Mouse (Mus musculus): ENCODE results near the gene Cacnb3.
"Not testable (repeated sequence)": the region's sequence is repeated elsewhere in the genome, so short reads cannot be mapped to it uniquely, and the experiment has no call there.

Gene Cacnb3

GRCm38 (mm10) chr15:98630540-98630939 lies at the start of gene Cacnb3:
Cacnb3 (plus strand) TSS chr15:98630840.
- no peak for DNase-seq (ENCODE audit: inconsistent ontology term)

GRCm38 (mm10) chr15:98582410-98582809 lies 48.2 kb upstream of the Cacnb3 start:
- DNase-seq (ENCODE audit: inconsistent ontology term) = no peak

DNA sequence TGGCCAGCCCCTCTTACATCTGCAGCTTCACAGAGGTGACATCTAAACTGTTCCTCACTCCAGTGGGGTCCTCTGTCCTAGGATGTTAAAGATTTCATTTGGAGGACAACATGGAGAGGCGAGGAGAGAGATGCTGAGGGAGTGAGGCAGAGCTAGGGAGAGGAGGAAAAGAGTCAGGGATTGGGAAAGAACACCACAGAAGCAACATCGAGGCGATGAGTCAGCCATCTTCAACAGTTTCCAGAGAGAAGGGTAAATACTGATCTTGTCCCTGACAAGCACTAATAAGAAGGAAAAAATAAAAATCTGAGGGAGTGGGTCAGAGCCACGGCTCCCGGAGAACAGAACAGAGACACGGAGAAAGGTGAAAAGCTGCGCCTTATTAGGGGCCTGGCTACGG lies 47.6 kb upstream of the Cacnb3 start:
- no peak for DNase-seq (ENCODE audit: inconsistent ontology term)

DNA sequence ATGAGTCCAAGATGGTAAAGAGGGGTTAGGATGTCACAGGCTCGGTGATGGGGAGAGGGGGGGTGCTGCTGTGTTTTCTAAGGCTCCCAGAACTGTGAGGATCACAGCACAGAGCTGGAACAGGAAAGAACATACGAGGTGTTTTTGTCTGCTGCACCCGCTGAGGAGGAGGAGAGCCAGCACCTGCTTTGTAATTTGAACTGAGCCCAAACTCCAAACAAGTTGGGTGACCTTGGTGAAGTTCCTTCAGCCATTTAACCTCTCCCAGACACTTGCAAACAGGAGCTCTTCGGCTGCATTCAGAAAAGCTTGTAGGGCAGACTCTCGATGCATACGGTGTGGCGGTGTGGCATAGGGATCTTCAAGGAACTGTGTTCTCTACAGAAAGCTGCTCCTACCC lies 45.2 kb upstream of the Cacnb3 start:
- no peak for DNase-seq (ENCODE audit: inconsistent ontology term)

DNA sequence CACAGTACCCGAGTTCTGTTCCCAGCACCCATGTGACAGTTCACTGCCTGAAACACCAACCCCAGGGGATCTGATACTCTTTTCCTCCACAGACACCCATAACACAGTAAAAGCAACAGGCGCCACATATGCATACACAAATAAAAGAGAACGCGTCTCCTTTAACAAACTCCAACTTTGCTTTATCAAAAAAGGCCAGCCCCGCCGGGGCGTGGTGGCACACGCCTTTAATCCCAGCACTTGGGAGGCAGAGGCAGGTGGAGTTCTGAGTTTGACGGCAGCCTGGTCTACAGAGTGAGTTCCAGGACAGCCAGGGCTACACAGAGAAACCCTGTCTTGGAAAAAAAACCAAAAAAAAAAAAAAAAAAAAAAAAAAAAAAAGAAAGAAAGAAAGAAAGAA lies 44.5 kb upstream of the Cacnb3 start:
- DNase-seq (ENCODE audit: inconsistent ontology term) = not testable (repeated sequence)

GRCm38 (mm10) chr15:98587751-98588150 lies 42.9 kb upstream of the Cacnb3 start:
- DNase-seq (ENCODE audit: inconsistent ontology term) = no peak

GRCm38 (mm10) chr15:98589640-98590336 lies 40.9 kb upstream of the Cacnb3 start:
- no peak for DNase-seq (ENCODE audit: inconsistent ontology term)

DNA sequence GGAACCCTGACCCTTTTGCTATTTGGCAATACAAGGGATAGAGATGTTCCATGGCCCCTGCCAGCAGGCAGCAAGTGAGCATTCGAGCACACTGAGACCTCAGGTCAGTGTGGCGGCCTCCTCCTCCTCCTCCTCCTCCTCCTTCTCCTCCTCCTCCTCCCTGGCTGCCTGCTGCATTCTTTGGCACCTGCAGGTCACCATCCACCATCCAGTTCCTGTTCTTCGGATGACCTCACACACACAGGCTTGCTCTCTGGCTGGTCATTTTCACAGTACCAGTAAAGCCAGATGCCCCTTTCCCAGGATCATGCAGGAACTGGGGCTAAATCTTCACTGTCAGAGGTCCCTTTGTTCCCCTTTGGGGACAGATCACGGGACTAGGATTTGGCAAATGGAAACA lies 39.2 kb upstream of the Cacnb3 start:
- peak; percentile 25 for DNase-seq (ENCODE audit: inconsistent ontology term)

GRCm38 (mm10) chr15:98594193-98594592 lies 36.4 kb upstream of the Cacnb3 start:
- no peak for DNase-seq (ENCODE audit: inconsistent ontology term)

- DNase-seq (ENCODE audit: inconsistent ontology term) = no peak
These were observed 35.6 kb upstream of the Cacnb3 start for GRCm38 (mm10) chr15:98595049-98595448.

- DNase-seq (ENCODE audit: inconsistent ontology term) = no peak
These were observed 34.0 kb upstream of the Cacnb3 start for GRCm38 (mm10) chr15:98596609-98597008.

GRCm38 (mm10) chr15:98600036-98600709 lies 30.5 kb upstream of the Cacnb3 start:
- DNase-seq (ENCODE audit: inconsistent ontology term) = no peak

- no peak for DNase-seq (ENCODE audit: inconsistent ontology term)
These were observed 28.8 kb upstream of the Cacnb3 start for GRCm38 (mm10) chr15:98601832-98602190.

DNA sequence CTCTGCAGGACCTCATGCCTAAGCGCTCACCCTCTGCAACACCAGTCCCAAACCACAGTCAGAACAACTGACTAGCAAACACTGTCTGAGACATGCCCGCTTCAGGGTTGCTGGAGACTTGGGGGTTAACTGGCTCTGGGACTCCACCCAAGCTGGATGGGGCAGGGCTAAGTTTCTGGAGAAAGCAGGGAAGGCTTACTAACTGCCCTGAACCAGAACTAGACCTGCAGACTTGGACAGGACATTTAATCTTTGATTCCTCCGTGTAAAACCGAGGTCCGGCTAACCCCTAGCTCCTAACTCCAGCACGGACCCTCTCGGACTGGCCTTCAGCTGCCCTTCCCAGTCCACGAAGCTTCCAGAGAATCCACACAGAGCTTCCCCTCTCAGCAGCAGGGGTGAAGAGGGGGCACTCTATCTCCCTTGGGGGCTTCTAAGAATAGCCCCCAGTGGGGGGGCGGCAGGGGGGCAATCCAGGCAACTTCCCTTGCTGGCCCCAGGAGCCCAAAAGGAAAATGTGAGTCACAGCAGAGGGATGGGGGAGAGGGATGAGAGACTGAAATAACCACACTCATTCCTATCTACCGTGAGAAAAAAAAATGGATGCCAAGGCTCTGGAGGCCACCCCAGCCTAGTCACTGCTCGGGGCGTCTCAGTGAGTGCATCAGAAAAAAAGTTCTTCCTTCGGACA lies 28.3 kb upstream of the Cacnb3 start:
- DNase-seq (ENCODE audit: inconsistent ontology term) = peak; percentile 80

GRCm38 (mm10) chr15:98602921-98603458 lies 27.6 kb upstream of the Cacnb3 start:
- DNase-seq (ENCODE audit: inconsistent ontology term) = peak; percentile 56

GRCm38 (mm10) chr15:98604041-98604575 lies 26.5 kb upstream of the Cacnb3 start:
- DNase-seq (ENCODE audit: inconsistent ontology term) = no peak

DNA sequence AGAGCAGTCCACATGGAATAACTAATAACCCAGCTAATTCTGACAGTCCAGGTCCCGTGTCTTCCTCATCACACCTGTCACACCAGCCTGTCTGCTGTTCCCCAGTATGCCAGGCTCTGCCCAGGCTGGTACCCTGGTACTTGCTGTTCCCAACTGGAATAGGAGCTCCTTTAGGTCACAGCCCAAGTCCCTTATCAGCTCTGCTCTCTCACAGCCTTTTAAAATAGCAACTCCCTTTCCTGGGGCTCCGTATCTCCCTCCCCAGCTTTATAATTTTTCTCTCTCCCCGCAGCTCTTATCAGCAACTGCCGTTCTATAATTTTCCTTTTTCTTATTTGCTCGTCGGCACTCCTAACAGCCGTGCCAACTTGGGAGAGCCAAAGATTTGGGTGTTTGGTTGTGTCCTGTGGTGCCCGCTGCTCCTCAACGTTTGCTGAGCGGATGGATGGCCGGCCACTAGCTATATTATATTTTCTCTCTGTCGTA lies 24.5 kb upstream of the Cacnb3 start:
- DNase-seq (ENCODE audit: inconsistent ontology term) = no peak

DNA sequence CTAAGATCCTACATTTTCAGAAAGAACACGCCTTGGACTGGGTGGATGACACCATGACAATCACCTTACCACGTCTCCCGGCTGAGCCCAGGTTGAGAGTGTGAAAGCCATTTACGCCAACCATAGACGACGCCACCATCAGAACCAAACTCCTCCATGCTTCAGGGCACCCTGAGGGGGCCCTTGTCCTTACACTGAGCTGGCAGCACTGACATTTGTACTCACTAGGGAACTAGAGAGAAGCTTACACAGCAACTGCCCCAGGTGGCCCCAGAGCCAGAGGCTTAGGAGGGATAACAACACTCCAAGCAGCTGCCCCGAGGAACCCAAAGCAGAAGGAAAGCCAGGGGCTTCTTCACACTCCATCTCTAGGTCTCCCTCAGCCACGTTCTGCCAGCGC lies 23.9 kb upstream of the Cacnb3 start:
- no peak for DNase-seq (ENCODE audit: inconsistent ontology term)

DNA sequence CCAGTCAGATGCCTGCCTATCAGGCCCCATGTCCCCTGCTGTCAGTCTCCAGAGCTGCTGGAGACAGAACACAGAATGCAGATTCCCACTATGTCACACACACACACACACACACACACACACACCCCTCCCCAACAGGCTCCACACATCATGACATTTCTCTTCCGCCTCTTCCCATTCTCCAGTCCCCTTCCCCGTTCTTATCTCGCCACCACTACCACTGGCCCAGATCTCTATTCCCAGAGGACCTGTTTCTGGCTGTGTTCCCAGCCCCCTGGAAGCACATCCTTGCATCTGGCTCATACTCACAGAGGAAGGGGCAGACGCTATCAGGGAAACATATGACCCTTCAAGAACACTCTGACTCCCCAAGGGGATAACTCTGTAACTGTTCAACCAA lies 23.1 kb upstream of the Cacnb3 start:
- DNase-seq (ENCODE audit: inconsistent ontology term) = no peak

- DNase-seq (ENCODE audit: inconsistent ontology term) = no peak
These were observed 22.4 kb upstream of the Cacnb3 start for GRCm38 (mm10) chr15:98608058-98608783.

- DNase-seq (ENCODE audit: inconsistent ontology term) = no peak
These were observed 21.8 kb upstream of the Cacnb3 start for GRCm38 (mm10) chr15:98608784-98609250.
